Mouse (Mus musculus) T-helper 1 cell (primary cell): ENCODE measurements around the gene Fsip1.

Source experiments
- in situ Hi-C: fragments of 300-600 bp; cut with MboI, MseI; formaldehyde crosslinking; loops from one replicate; pipeline ENCODE4 v1.15.1; 2025; ENCODE audit warnings: high pct_unique_total_duplicates

The Fsip1 gene

GRCm38 (mm10) chr2:118102169-118102568, 154.6 kb downstream of the Fsip1 start:
- in situ Hi-C loops, result no loop called here

- in situ Hi-C loops, result no loop called here
These were observed 157.7 kb downstream of the Fsip1 start for GRCm38 (mm10) chr2:118099104-118099503.

DNA sequence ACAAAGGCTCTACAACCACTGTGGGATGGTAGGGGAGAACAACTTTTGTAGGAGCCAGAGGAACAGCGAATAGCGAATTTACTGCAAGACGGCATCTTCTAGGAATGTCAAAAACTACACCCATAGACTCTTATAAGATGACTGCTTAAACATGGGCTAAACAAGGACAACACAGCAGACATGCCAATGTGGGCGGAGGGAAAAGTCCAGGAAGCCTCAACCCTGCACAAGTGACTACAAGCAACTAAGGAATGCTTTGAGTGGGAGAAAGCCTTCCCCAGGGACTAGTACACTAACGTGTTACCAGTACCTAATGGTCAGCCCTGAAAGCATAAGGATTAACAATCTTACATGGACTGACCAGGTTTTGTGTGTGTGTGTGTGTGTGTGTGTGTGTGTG, 165.5 kb downstream of the Fsip1 start:
- in situ Hi-C loops, result no loop called here

GRCm38 (mm10) chr2:118087044-118087726, 169.6 kb downstream of the Fsip1 start:
- in situ Hi-C loops, result no loop called here

- in situ Hi-C loops, result no loop called here
These were observed 171.1 kb downstream of the Fsip1 start for GRCm38 (mm10) chr2:118085647-118086046.

DNA sequence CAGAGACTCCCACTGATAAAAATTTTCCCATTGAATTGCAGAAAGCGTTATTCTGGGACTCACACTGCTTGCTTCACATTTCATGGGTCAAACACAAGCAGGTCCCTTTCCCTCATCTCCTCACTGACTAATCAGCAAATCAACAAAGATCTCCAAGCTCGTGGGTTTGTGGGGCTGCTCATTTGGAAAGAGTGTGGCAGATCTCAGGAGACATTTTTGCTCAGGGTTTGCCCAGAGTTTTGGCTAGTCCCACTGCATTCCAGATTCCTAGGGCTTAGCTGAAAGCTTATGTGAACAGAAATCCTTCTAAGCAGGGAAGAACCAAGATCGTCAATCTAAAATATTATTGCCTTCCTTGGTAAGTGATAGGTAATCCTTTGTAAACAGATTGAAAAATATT, 172.1 kb downstream of the Fsip1 start:
- in situ Hi-C loops, result no loop called here

GRCm38 (mm10) chr2:118083652-118084051, 173.1 kb downstream of the Fsip1 start:
- in situ Hi-C loops, result no loop called here

- in situ Hi-C loops, result no loop called here
These were observed 175.2 kb downstream of the Fsip1 start for GRCm38 (mm10) chr2:118081581-118081980.
